Mouse (Mus musculus) heart, embryonic 15.5 days (tissue): ENCODE results near the gene Gm49403. TPM values are rescaled to one million over a fixed set of nuclear protein-coding genes. Genes with fewer than 3 reads are reported as not detected.
"Not testable (repeated sequence)": the region's sequence is repeated elsewhere in the genome, so short reads cannot be mapped to it uniquely, and the experiment has no call there.

ENCODE experiments used
- ATAC-seq: fragments of 200-750 bp; cut with Nextera tagmentation; replicated peaks from 2 replicates; pipeline ENCODE4 v1.8.0; 2017; ENCODE audit warnings: low read depth, moderate TSS enrichment; ENCODE audit not compliant: insufficient number of reproducible peaks, insufficient read depth, low FRiP score
- H3K27ac ChIP-seq: fragments of 300-500 bp; sonication (generic); 2 replicates; pipeline ENCODE4 v1.5.1; 2015; ENCODE audit warnings: mild to moderate bottlenecking, inconsistent platforms
- H3K27me3 ChIP-seq: fragments of 300-500 bp; sonication (generic); 2 replicates; pipeline ENCODE4 v1.6.1; 2015; ENCODE audit warnings: inconsistent platforms
- H3K36me3 ChIP-seq: fragments of 300-500 bp; sonication (generic); 2 replicates; pipeline ENCODE4 v1.6.1; 2015; ENCODE audit warnings: mild to moderate bottlenecking, inconsistent platforms
- H3K4me1 ChIP-seq: fragments of 300-500 bp; sonication (generic); replicated peaks from 2 replicates; pipeline ENCODE4 v1.6.1; 2015; ENCODE audit warnings: inconsistent platforms
- H3K4me2 ChIP-seq: fragments of 300-500 bp; sonication (generic); 2 replicates; pipeline ENCODE4 v1.6.1; 2015; ENCODE audit warnings: inconsistent platforms, mild to moderate bottlenecking, moderate library complexity
- H3K4me3 ChIP-seq: fragments of 300-500 bp; sonication (generic); 2 replicates; pipeline ENCODE4 v1.5.1; 2015; ENCODE audit warnings: mild to moderate bottlenecking, inconsistent platforms
- H3K9ac ChIP-seq: fragments of 300-500 bp; sonication (generic); 2 replicates; pipeline ENCODE4 v1.6.1; 2015; ENCODE audit warnings: mild to moderate bottlenecking, inconsistent platforms
- H3K9me3 ChIP-seq: fragments of 300-500 bp; sonication (generic); replicated peaks from 2 replicates; pipeline ENCODE4 v1.6.1; 2016; ENCODE audit warnings: inconsistent platforms
- WGBS: fragments of 180-500 bp; shearing (Covaris S2); methylation state at CpG from one replicate; pipeline ENCODE4 v1.1.7; 2015; ENCODE audit warnings: mixed read lengths; 5-methylcytosine and 5-hydroxymethylcytosine counted together
- polyA plus RNA-seq: library from polyadenylated mRNA; unstranded; fragments of >200 nt; fragmentation: Nextera tagmentation; extraction: Ambion mirVana; gene quantifications from 2 replicates; pipeline ENCODE4 v1.2.1, GENCODE M21; 2015

Gene Gm49403
- not detected in 2 replicates for polyA plus RNA-seq

GRCm38 (mm10) chr19:8883616-8884015, at the start of gene Gm49403, which contains the start of gene Lbhd1:
Gm49403 (plus strand) TSS chr19:8883930.
Lbhd1 (plus strand) TSS chr19:8883732.
- Histone ChIP-seq H3K4me1 (peaks cover 22% of the 10 kb centered on the region), H3K36me3 (no peaks in the 10 kb centered on the region), H3K27me3 (no peaks in the 10 kb centered on the region), H3K9me3 (no peaks in the 10 kb centered on the region), H3K9ac (no peak within 1 kb of the TSS), H3K4me2 (no peak within 1 kb of the TSS), H3K4me3 (no peak within 1 kb of the TSS), H3K27ac (no peak within 1 kb of the TSS)
- 61% methylated on average over 3 of the region's 3 CpGs for WGBS
- no peak for ATAC-seq

- not testable (repeated sequence) for H3K27me3 ChIP-seq, ATAC-seq, H3K9ac ChIP-seq, H3K9me3 ChIP-seq, H3K4me3 ChIP-seq, H3K27ac ChIP-seq, H3K4me2 ChIP-seq
- H3K36me3 ChIP-seq = peaks cover 36% of the 10 kb centered on the region
- 94% methylated on average over 10 of the region's 10 CpGs for WGBS
- H3K4me1 ChIP-seq = peaks cover 33% of the 10 kb centered on the region
Measured at GRCm38 (mm10) chr19:8836327-8836726, 47.4 kb upstream of the Gm49403 start.

- Histone ChIP-seq H3K4me1 (peaks cover 33% of the 10 kb centered on the region), H3K9ac (peak within 1 kb of the TSS; percentile 76), H3K27me3 (no peaks in the 10 kb centered on the region), H3K4me3 (peak within 1 kb of the TSS; percentile 65), H3K36me3 (peaks cover 29% of the 10 kb centered on the region), H3K4me2 (peak within 1 kb of the TSS; percentile 95), H3K27ac (peak within 1 kb of the TSS; percentile 97), H3K9me3 (no peaks in the 10 kb centered on the region)
- 1% methylated on average over 35 of the region's 38 CpGs for WGBS
- peak; percentile 65 for ATAC-seq
Measured at GRCm38 (mm10) chr19:8837251-8837791, 46.4 kb upstream of the Gm49403 start, which contains the start of gene Bscl2. Bscl2 (plus strand) TSS chr19:8837467.

- H3K9me3 ChIP-seq = no peaks in the 10 kb centered on the region
- H3K36me3 ChIP-seq = peaks cover 28% of the 10 kb centered on the region
- peaks cover 33% of the 10 kb centered on the region for H3K4me1 ChIP-seq
- H3K4me3 ChIP-seq = peak overlapping the region; percentile 65
- 20% methylated on average over 15 of the region's 15 CpGs for WGBS
- peak overlapping the region; percentile 95 for H3K4me2 ChIP-seq
- H3K9ac ChIP-seq = peak overlapping the region; percentile 76
- ATAC-seq = no peak
- peak overlapping the region; percentile 97 for H3K27ac ChIP-seq
- H3K27me3 ChIP-seq = no peaks in the 10 kb centered on the region
Measured at GRCm38 (mm10) chr19:8838041-8838730, 45.5 kb upstream of the Gm49403 start.

GRCm38 (mm10) chr19:8839103-8839907, 44.4 kb upstream of the Gm49403 start, which contains the start of gene Gng3:
Gng3 (minus strand) TSS chr19:8839194.
- H3K9ac ChIP-seq = peak within 1 kb of the TSS; percentile 76
- peaks cover 33% of the 10 kb centered on the region for H3K4me1 ChIP-seq
- H3K9me3 ChIP-seq = no peaks in the 10 kb centered on the region
- H3K27me3 ChIP-seq = no peaks in the 10 kb centered on the region
- 66% methylated on average over 11 of the region's 11 CpGs for WGBS
- peaks cover 17% of the 10 kb centered on the region; the same call in 1 of the 2 replicates for H3K36me3 ChIP-seq
- peak within 1 kb of the TSS; percentile 95 for H3K4me2 ChIP-seq
- H3K27ac ChIP-seq = peak within 1 kb of the TSS; percentile 97
- peak within 1 kb of the TSS; percentile 65 for H3K4me3 ChIP-seq
- ATAC-seq = 0 out of 2 replicates have a peak, but pooled peaks have one; percentile 2

GRCm38 (mm10) chr19:8839908-8840791, 43.6 kb upstream of the Gm49403 start:
- H3K27me3 ChIP-seq = no peaks in the 10 kb centered on the region
- 26% methylated on average over 29 of the region's 29 CpGs for WGBS
- peak; percentile 36 for ATAC-seq
- peaks cover 10% of the 10 kb centered on the region; the same call in 1 of the 2 replicates for H3K36me3 ChIP-seq
- no peaks in the 10 kb centered on the region for H3K9me3 ChIP-seq
- H3K4me1 ChIP-seq = peaks cover 33% of the 10 kb centered on the region
- no peak overlapping the region for H3K27ac ChIP-seq
- peak overlapping the region; percentile 64 for H3K4me3 ChIP-seq
- H3K9ac ChIP-seq = peak overlapping the region; percentile 68
- peak overlapping the region; percentile 84 for H3K4me2 ChIP-seq

- ATAC-seq = no peak
- Histone ChIP-seq H3K4me2 (peak overlapping the region; percentile 84), H3K9ac (peak overlapping the region; percentile 68; the same call in 1 of the 2 replicates), H3K4me1 (peaks cover 33% of the 10 kb centered on the region), H3K4me3 (peak overlapping the region; percentile 64), H3K36me3 (peaks cover 14% of the 10 kb centered on the region), H3K27ac (no peak overlapping the region), H3K9me3 (no peaks in the 10 kb centered on the region), H3K27me3 (no peaks in the 10 kb centered on the region)
- 93% methylated on average over 7 of the region's 7 CpGs for WGBS
Measured at GRCm38 (mm10) chr19:8841012-8841411, 42.7 kb upstream of the Gm49403 start.

- Histone ChIP-seq H3K4me2 (no peak overlapping the region), H3K27me3 (no peaks in the 10 kb centered on the region), H3K4me1 (peaks cover 31% of the 10 kb centered on the region), H3K9ac (no peak overlapping the region), H3K4me3 (no peak overlapping the region), H3K9me3 (no peaks in the 10 kb centered on the region), H3K27ac (no peak overlapping the region), H3K36me3 (peaks cover 32% of the 10 kb centered on the region)
- 82% methylated on average over 6 of the region's 6 CpGs for WGBS
- no peak for ATAC-seq
Measured at GRCm38 (mm10) chr19:8842961-8843360, 40.8 kb upstream of the Gm49403 start.

GRCm38 (mm10) chr19:8844371-8845129, 39.2 kb upstream of the Gm49403 start:
- Histone ChIP-seq H3K27me3 (no peaks in the 10 kb centered on the region), H3K4me1 (peaks cover 15% of the 10 kb centered on the region), H3K4me3 (no peak overlapping the region), H3K9me3 (no peaks in the 10 kb centered on the region), H3K9ac (no peak overlapping the region), H3K36me3 (peaks cover 37% of the 10 kb centered on the region), H3K4me2 (no peak overlapping the region), H3K27ac (no peak overlapping the region)
- WGBS = 56% methylated on average over 5 of the region's 5 CpGs
- no peak for ATAC-seq

- Histone ChIP-seq H3K36me3 (peaks cover 27% of the 10 kb centered on the region), H3K9ac (no peak overlapping the region), H3K4me3 (no peak overlapping the region), H3K4me1 (peaks cover 13% of the 10 kb centered on the region), H3K9me3 (no peaks in the 10 kb centered on the region), H3K27ac (no peak overlapping the region), H3K4me2 (no peak overlapping the region), H3K27me3 (no peaks in the 10 kb centered on the region)
- 72% methylated on average over 5 of the region's 5 CpGs for WGBS
- no peak for ATAC-seq
Measured at GRCm38 (mm10) chr19:8848356-8848755, 35.4 kb upstream of the Gm49403 start.
